Mouse (Mus musculus): ENCODE measurements at regions not wholly inside any gene's neighbourhood (a gene's known extent, or its start where the extent isn't known, plus 50 kb on each side); places are given as distances from the start of the nearest gene placed in this dataset.
"Not testable (repeated sequence)": the region's sequence is repeated elsewhere in the genome, so short reads cannot be mapped to it uniquely, and the experiment has no call there.

GRCm38 (mm10) chr6:24384193-24384888 lies 130.5 kb downstream of the Iqub start:
- no peak for DNase-seq (ENCODE audit: low spot score)

- DNase-seq (ENCODE audit: low spot score) = no peak
These were observed 135.0 kb downstream of the Iqub start for GRCm38 (mm10) chr6:24379859-24380258.

- no peak for DNase-seq (ENCODE audit: low spot score)
These were observed 138.1 kb downstream of the Iqub start for GRCm38 (mm10) chr6:24376728-24377127.

- DNase-seq (ENCODE audit: low spot score) = no peak
These were observed 141.7 kb downstream of the Iqub start for GRCm38 (mm10) chr6:24373161-24373560.

GRCm38 (mm10) chr6:24371680-24372079 lies 143.2 kb downstream of the Iqub start:
- no peak for DNase-seq (ENCODE audit: low spot score)

- peak; percentile 4 for DNase-seq (ENCODE audit: low spot score)
These were observed 164.0 kb downstream of the Iqub start for GRCm38 (mm10) chr6:24350882-24351281.

- no peak for DNase-seq (ENCODE audit: low spot score)
These were observed 166.3 kb downstream of the Iqub start for GRCm38 (mm10) chr6:24348481-24349062.

- peak; percentile 13 for DNase-seq (ENCODE audit: low spot score)
These were observed 167.0 kb downstream of the Iqub start for GRCm38 (mm10) chr6:24347745-24348480.

- no peak for DNase-seq (ENCODE audit: low spot score)
These were observed 172.4 kb downstream of the Iqub start for GRCm38 (mm10) chr6:24342471-24342870.

- DNase-seq (ENCODE audit: low spot score) = no peak
These were observed 172.8 kb downstream of the Iqub start for GRCm38 (mm10) chr6:24342056-24342455.

- DNase-seq (ENCODE audit: low spot score) = not testable (repeated sequence)
These were observed 172.2 kb upstream of the Slc13a1 start for GRCm38 (mm10) chr6:24340107-24340506.

GRCm38 (mm10) chr6:24325215-24325614 lies 157.3 kb upstream of the Slc13a1 start:
- DNase-seq (ENCODE audit: low spot score) = no peak

- no peak for DNase-seq (ENCODE audit: low spot score)
These were observed 156.8 kb upstream of the Slc13a1 start for GRCm38 (mm10) chr6:24324718-24325117.

- no peak for DNase-seq (ENCODE audit: low spot score)
These were observed 154.5 kb upstream of the Slc13a1 start for GRCm38 (mm10) chr6:24322371-24322770.

GRCm38 (mm10) chr6:24318862-24319261 lies 151.0 kb upstream of the Slc13a1 start:
- DNase-seq (ENCODE audit: low spot score) = no peak

GRCm38 (mm10) chr6:24310675-24311074 lies 142.8 kb upstream of the Slc13a1 start:
- no peak for DNase-seq (ENCODE audit: low spot score)

- no peak for DNase-seq (ENCODE audit: low spot score)
These were observed 141.9 kb upstream of the Slc13a1 start for GRCm38 (mm10) chr6:24309810-24310209.

GRCm38 (mm10) chr6:24301681-24302080 lies 133.8 kb upstream of the Slc13a1 start:
- DNase-seq (ENCODE audit: low spot score) = no peak

GRCm38 (mm10) chr6:24301146-24301545 lies 133.3 kb upstream of the Slc13a1 start:
- DNase-seq (ENCODE audit: low spot score) = no peak

GRCm38 (mm10) chr6:24298562-24299212 lies 130.8 kb upstream of the Slc13a1 start:
- no peak for DNase-seq (ENCODE audit: low spot score)

GRCm38 (mm10) chr6:24288757-24289156 lies 120.9 kb upstream of the Slc13a1 start:
- not testable (repeated sequence) for DNase-seq (ENCODE audit: low spot score)

- DNase-seq (ENCODE audit: low spot score) = no peak
These were observed 104.9 kb upstream of the Slc13a1 start for GRCm38 (mm10) chr6:24272821-24273220.

Data from heart, adult 8-10 months (tissue).